In the genomic region with DNA sequence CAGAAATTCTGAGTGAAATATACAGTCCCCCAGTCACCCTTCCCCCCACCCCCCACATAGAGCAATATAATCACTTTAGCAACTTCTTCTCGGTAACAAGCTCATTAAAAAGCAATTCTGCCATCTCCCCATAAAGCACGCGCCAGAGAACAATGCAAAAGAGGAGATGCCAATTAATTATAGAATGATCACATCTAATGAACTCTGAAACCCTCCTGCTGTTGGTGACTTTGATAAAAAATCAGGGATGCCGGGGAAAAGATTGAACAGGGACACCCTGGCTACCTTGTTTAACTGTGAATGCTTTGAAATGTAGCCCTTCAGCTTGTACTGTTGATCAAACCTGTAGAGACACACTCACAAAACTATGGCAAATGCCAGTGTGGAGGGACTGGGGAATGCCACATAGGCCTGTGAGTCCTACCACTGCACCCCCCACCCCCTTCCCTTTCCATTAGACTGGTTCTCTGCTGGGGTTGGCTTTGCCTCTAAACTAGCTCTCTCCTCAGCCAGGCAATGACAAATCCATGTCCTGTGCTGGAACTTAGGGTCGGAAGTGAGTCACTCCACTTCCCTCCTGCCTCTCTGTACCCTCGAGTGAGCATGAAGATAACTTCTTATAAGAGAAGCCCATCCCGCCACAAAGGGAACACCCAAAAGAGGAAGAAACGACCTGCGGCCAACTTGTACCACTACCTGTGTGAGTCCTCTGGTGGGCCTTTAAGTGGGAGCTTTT, we compare ENCODE assay signal across 8 mouse cellular contexts. TPM values are rescaled to one million over a fixed set of nuclear protein-coding genes. Genes with fewer than 3 reads are reported as not detected.
A peak's percentile ranks its signal among the peaks of the same experiment; 100 is the strongest.
DNase-seq lines count a peak whose midpoint lies in the region; ATAC-seq and TF ChIP-seq lines count a peak whose summit lies in the region.

No protein-coding gene starts in this region.

- no peak for TF ChIP-seq CTCF in forebrain, postnatal 0 days (IDR thresholded peaks at IDR 0.05; ENCODE audit: low read depth)
- no peak for TF ChIP-seq CTCF in Patski (IDR thresholded peaks at IDR 0.05)
- no peak for TF ChIP-seq CTCF in liver, embryonic 14.5 days (IDR thresholded peaks at IDR 0.05; ENCODE audit: low read depth)

- no peak overlapping the region for H3K9ac ChIP-seq in forebrain, postnatal 0 days
- no peak overlapping the region for H3K9ac ChIP-seq in heart, embryonic 15.5 days
- H3K9ac ChIP-seq in liver, embryonic 14.5 days (replicated peaks): no peak overlapping the region
- H3K9ac ChIP-seq in midbrain, embryonic 16.5 days (ENCODE audit: low read depth, low read length): no peak overlapping the region

- peak overlapping the region; percentile 58; the same call in 1 of the 2 replicates for H3K27ac ChIP-seq in forebrain, embryonic 10.5 days
- H3K27ac ChIP-seq in forebrain, postnatal 0 days (ENCODE audit: low read depth, low read length): no peak overlapping the region
- no peak overlapping the region for H3K27ac ChIP-seq in heart, embryonic 15.5 days
- H3K27ac ChIP-seq in liver, embryonic 14.5 days: no peak overlapping the region
- no peak overlapping the region for H3K27ac ChIP-seq in midbrain, embryonic 16.5 days (ENCODE audit: low read length)

- no peaks in the 10 kb centered on the region for H3K27me3 ChIP-seq in forebrain, embryonic 10.5 days (ENCODE audit: poor library complexity, severe bottlenecking)
- H3K27me3 ChIP-seq in forebrain, postnatal 0 days (ENCODE audit: insufficient read depth, low read length): no peaks in the 10 kb centered on the region
- H3K27me3 ChIP-seq in Patski: no peaks in the 10 kb centered on the region
- no peaks in the 10 kb centered on the region for H3K27me3 ChIP-seq in heart, embryonic 15.5 days
- no peaks in the 10 kb centered on the region for H3K27me3 ChIP-seq in liver, embryonic 14.5 days (ENCODE audit: control insufficient read depth, insufficient read depth, low read length)
- no peaks in the 10 kb centered on the region for H3K27me3 ChIP-seq in midbrain, embryonic 16.5 days (ENCODE audit: control insufficient read depth, insufficient read depth, low read depth, low read length)

- no peak overlapping the region for H3K4me2 ChIP-seq in forebrain, postnatal 0 days (ENCODE audit: low read depth)
- H3K4me2 ChIP-seq in heart, embryonic 15.5 days: 0 out of 2 replicates have a peak overlapping the region, but pooled peaks have one; percentile 17
- peak overlapping the region; percentile 45 for H3K4me2 ChIP-seq in liver, embryonic 14.5 days (ENCODE audit: low read depth)
- no peak overlapping the region for H3K4me2 ChIP-seq in midbrain, embryonic 16.5 days (ENCODE audit: low read length)

- POLR2A ChIA-PET in Patski (lab: Charles Lee): no interaction called here

- in situ Hi-C loops in Patski (cut with MboI; ENCODE audit: low pct_unique_long_range_greater_than_20kb): loop anchor here (5.0 kb wide), 1 partner anchor 39 kb away; no protein-coding TSS in a partner anchor

- 81% methylated on average over 9 of the region's 9 CpGs for WGBS in forebrain, embryonic 10.5 days
- 55% methylated on average over 9 of the region's 9 CpGs for WGBS in forebrain, postnatal 0 days
- WGBS in heart, embryonic 15.5 days: 70% methylated on average over 9 of the region's 9 CpGs
- WGBS in liver, embryonic 14.5 days (ENCODE audit: insufficient replicate concordance): 46% methylated on average over 9 of the region's 9 CpGs
- WGBS in midbrain, embryonic 16.5 days: 70% methylated on average over 9 of the region's 9 CpGs

- no peak overlapping the region for H3K4me3 ChIP-seq in forebrain, embryonic 10.5 days
- H3K4me3 ChIP-seq in forebrain, postnatal 0 days (ENCODE audit: low read depth, low read length): no peak overlapping the region
- H3K4me3 ChIP-seq in heart, embryonic 15.5 days: no peak overlapping the region
- H3K4me3 ChIP-seq in liver, embryonic 14.5 days (ENCODE audit: insufficient read depth in 1 of 2, low read depth in 2 of 2, low read length in 2 of 2): peak overlapping the region in 1 of 2 experiments; percentile 15; a peak in 2 of 4 replicates
- H3K4me3 ChIP-seq in midbrain, embryonic 16.5 days (ENCODE audit: low read depth, low read length): no peak overlapping the region

- CTCF ChIA-PET in Patski (lab: Charles Lee): no interaction called here

- peaks cover 28% of the 10 kb centered on the region for H3K4me1 ChIP-seq in forebrain, embryonic 10.5 days
- 0 out of 2 replicates have a peak, but pooled peaks cover 4% of the 10 kb centered on the region for H3K4me1 ChIP-seq in forebrain, postnatal 0 days (ENCODE audit: insufficient read depth)
- peaks cover 12% of the 10 kb centered on the region for H3K4me1 ChIP-seq in heart, embryonic 15.5 days (replicated peaks)
- H3K4me1 ChIP-seq in liver, embryonic 14.5 days (replicated peaks; ENCODE audit: control insufficient read depth in 2 of 2, insufficient read depth in 2 of 2, low read length in 1 of 2): peaks cover 10 to 18% of the 10 kb centered on the region in 2 experiments
- H3K4me1 ChIP-seq in midbrain, embryonic 16.5 days (ENCODE audit: control insufficient read depth, insufficient read depth, low read length): peaks cover 38% of the 10 kb centered on the region

- TF ChIP-seq EP300 in liver, embryonic 14.5 days (IDR thresholded peaks at IDR 0.05; ENCODE audit: low read depth): no peak

- no peak for ATAC-seq in forebrain, postnatal 0 days
- ATAC-seq in Patski: peak; percentile 57
- ATAC-seq in heart, embryonic 15.5 days (replicated peaks; ENCODE audit: insufficient number of reproducible peaks, insufficient read depth, low FRiP score, low read depth): no peak
- ATAC-seq in liver, embryonic 14.5 days (ENCODE audit: insufficient read depth): peak; percentile 37; the same call in 1 of the 2 replicates
- no peak for ATAC-seq in midbrain, embryonic 16.5 days

- no peaks in the 10 kb centered on the region for H3K9me3 ChIP-seq in forebrain, embryonic 10.5 days
- no peaks in the 10 kb centered on the region for H3K9me3 ChIP-seq in forebrain, postnatal 0 days (ENCODE audit: low read length)
- no peaks in the 10 kb centered on the region for H3K9me3 ChIP-seq in heart, embryonic 15.5 days (replicated peaks)
- no peaks in the 10 kb centered on the region for H3K9me3 ChIP-seq in liver, embryonic 14.5 days (ENCODE audit: control insufficient read depth, low read length)
- H3K9me3 ChIP-seq in midbrain, embryonic 16.5 days (replicated peaks; ENCODE audit: control insufficient read depth, low read length, poor library complexity, severe bottlenecking): no peaks in the 10 kb centered on the region

- peaks cover 33% of the 10 kb centered on the region for H3K36me3 ChIP-seq in forebrain, embryonic 10.5 days (replicated peaks)
- peaks cover 26% of the 10 kb centered on the region for H3K36me3 ChIP-seq in forebrain, postnatal 0 days (ENCODE audit: insufficient read depth)
- H3K36me3 ChIP-seq in heart, embryonic 15.5 days: peaks cover 21% of the 10 kb centered on the region
- no peaks in the 10 kb centered on the region for H3K36me3 ChIP-seq in liver, embryonic 14.5 days (replicated peaks; ENCODE audit: control insufficient read depth, insufficient read depth, low read depth)
- H3K36me3 ChIP-seq in midbrain, embryonic 16.5 days (ENCODE audit: control insufficient read depth, insufficient read depth, low read length): peaks cover 17% of the 10 kb centered on the region

- no peak for DNase-seq in forebrain, embryonic 10.5 days (ENCODE audit: extremely low spot score, low spot score)
- no peak for DNase-seq in forebrain, postnatal 0 days
- peak; percentile 20 for DNase-seq in Patski (ENCODE audit: low read depth, low spot score)
- peak in 1 of 3 experiments; percentile 42 for DNase-seq in liver, embryonic 14.5 days (ENCODE audit: low read depth in 3 of 3, low spot score in 3 of 3)
- no peak for DNase-seq in urinary bladder, postnatal 4 days (ENCODE audit: low spot score in 2 of 2)
- DNase-seq in layer of hippocampus, adult 11-12 months (ENCODE audit: low spot score): no peak

RNA-seq across cellular contexts. Expression of a gene that starts 43.9 kb away (rescaled TPM):
- 10.0 and 13.8 TPM in 2 replicates for polyA plus RNA-seq in forebrain, embryonic 10.5 days (2016; fragmentation: Nextera tagmentation; extraction: Ambion mirVana)
- total RNA-seq in forebrain, postnatal 0 days (2014; rRNA removed): 51.4 and 61.5 TPM in 2 replicates
- polyA plus RNA-seq in forebrain, postnatal 0 days (2015; fragmentation: Nextera tagmentation; extraction: Ambion mirVana): 98.1 and 154 TPM in 2 replicates
- polyA plus RNA-seq in Patski (2021): 11.8 TPM
- polyA plus RNA-seq in heart, embryonic 15.5 days (2015; fragmentation: Nextera tagmentation; extraction: Ambion mirVana): 18.9 and 19.5 TPM in 2 replicates
- 1.4 and 1.7 TPM in 2 replicates for polyA plus RNA-seq in liver, embryonic 14.5 days (2012; rRNA removed)
- 3.6 and 4.9 TPM in 2 replicates for polyA plus RNA-seq in liver, embryonic 14.5 days (2014; fragmentation: Nextera tagmentation; extraction: Ambion mirVana)
- 130 and 135 TPM in 2 replicates for polyA plus RNA-seq in midbrain, embryonic 16.5 days (2015; fragmentation: Nextera tagmentation; extraction: Ambion mirVana)

Comparison
In these comparisons a context has a peak if more than half of its experiments do, and no peak if none do; other contexts are left out.
1. ATAC-seq: peak in Patski (single experiment) and liver, embryonic 14.5 days (single experiment); none in forebrain, postnatal 0 days (single experiment), heart, embryonic 15.5 days (single experiment) and midbrain, embryonic 16.5 days (single experiment).
2. H3K4me2 ChIP-seq: peak in heart, embryonic 15.5 days (single experiment) and liver, embryonic 14.5 days (single experiment); none in forebrain, postnatal 0 days (single experiment) and midbrain, embryonic 16.5 days (single experiment).